Mouse (Mus musculus): ENCODE results near the gene Eng.

The Eng gene

GRCm38 (mm10) chr2:32682721-32683417 lies 36.5 kb downstream of the Eng start:
- DNase-seq = no peak

DNA sequence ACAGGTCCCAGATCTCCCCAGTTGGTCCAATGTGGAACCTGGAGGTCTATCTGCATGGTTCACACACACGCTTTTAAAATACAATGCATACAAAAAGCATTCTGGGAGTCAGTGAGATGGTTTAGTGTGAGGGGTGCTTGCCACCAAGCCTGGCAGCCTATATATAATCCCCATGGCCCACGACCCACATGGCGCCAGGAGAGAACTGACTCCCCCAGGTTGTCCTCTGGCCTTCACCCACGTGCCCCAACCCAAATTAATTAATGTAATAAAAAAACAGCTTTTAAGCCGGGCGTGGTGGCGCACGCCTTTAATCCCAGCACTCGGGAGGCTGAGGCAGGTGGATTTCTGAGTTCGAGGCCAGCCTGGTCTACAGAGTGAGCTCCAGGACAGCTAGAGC lies 37.3 kb downstream of the Eng start:
- DNase-seq = no peak

- DNase-seq = no peak
Measured at GRCm38 (mm10) chr2:32684681-32685428, 38.5 kb downstream of the Eng start.

GRCm38 (mm10) chr2:32685807-32686206 lies 39.4 kb downstream of the Eng start:
- no peak for DNase-seq

DNA sequence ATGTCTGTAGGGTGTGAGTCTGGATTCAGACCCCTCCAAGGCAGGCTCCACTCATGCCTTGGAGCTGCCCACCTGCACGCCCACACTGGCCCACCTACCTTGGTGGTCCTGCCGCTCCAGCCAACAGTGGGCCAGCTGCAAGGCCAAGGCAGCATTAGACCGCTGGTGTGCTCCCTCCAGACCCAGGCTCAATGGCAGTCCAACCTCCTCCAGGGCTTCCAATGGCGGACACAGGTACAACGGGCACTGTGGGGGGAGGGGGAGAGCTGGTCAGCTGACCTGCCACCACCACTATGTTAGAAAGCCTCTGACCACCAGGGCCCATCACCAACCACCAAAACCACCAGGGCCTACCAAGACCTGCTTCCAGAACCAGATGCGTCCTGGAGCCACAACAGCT lies 40.2 kb downstream of the Eng start:
- DNase-seq = no peak

GRCm38 (mm10) chr2:32687562-32687961 lies 41.2 kb downstream of the Eng start:
- DNase-seq = no peak

GRCm38 (mm10) chr2:32689420-32689819 lies 43.0 kb downstream of the Eng start:
- DNase-seq = peak; percentile 85 to 90

GRCm38 (mm10) chr2:32691041-32691440 lies 44.6 kb downstream of the Eng start:
- DNase-seq = no peak

DNA sequence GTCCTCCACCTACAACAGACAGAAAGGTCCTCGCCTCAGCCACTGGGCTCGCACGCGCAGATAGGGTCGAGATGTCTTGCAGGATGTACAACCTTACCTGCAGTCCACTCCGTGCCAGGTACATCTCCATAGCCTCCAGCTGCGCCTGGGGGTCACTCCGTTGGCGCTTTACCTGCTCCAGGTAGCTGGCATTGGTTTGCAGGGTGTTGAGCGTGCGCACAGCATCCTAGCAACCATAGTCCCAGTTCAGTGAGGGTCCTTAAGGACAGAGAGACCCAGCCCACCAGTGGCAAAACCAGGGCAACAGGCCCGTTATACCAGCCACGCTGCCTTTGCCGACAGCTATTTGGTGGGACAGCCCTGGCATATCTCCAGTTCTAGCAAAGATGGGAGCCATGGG lies 46.1 kb downstream of the Eng start:
- no peak for DNase-seq

GRCm38 (mm10) chr2:32693282-32693681 lies 46.9 kb downstream of the Eng start:
- DNase-seq = peak; percentile 59 to 65

GRCm38 (mm10) chr2:32693823-32694411 lies 47.5 kb downstream of the Eng start:
- peak; percentile 95 to 97 for DNase-seq

- no peak for DNase-seq
Measured at GRCm38 (mm10) chr2:32694691-32695090, 48.3 kb downstream of the Eng start.

DNA sequence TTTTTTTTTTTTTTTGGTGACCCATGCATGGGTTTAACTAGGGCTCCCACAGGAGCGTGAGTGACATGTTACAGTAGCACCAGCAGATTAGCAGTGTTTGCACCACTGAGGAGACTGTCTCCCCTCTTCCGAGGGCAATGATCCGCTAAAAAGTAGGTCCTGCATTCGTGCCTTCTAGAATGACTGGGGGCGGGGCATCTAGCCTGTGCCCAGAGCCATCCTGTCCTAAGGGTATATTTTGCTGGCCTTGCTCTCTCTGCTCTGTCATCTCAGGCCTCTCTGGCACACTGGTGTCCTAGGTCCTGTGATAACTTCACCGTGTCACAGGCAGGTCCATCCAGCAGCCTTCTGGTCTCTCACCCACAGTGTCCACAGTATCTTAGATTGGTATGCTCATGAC lies 53.3 kb downstream of the Eng start:
- DNase-seq = no peak

DNA sequence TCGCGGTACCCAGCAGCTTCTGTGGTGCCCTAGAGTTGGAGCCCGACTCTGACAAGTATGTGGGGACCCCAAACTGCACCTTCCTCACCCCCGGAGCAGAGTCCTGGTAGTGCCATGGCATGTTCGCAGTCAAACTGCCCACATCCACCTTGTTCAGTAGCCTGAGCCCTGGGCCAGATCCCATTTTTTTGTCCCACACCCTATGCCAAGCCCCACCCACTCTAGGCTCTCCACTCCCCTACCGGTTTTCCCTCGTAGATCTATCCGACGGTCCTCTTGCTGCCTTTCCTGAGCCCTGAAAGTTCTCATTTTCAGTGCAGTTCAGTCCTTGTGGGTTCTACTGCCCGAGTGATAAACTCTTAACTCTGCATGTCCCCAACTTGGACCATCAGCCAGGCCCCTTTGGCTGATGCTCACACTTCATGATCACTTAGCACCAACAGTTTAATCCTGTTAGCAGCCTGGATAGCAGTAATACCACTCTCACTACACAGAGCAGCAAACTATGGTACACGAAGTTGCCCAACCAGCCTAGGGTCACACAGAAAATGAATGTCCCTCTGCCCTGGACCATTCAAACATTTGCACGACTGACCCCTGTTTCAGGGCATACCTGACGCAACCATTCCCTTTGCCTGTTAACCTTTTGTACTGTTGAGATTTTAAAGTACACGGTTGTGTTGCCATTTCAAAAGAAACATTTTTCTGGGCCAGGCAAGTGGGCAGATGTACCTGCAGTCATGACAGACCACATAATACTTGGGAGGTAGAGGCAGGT lies 54.8 kb downstream of the Eng start:
- DNase-seq = no peak

GRCm38 (mm10) chr2:32703046-32703445 lies 56.7 kb downstream of the Eng start:
- DNase-seq = no peak

GRCm38 (mm10) chr2:32704021-32704421 lies 57.6 kb downstream of the Eng start, which contains the start of gene Fpgs:
TSS of gene Fpgs (minus strand) at chr2:32704145.
- DNase-seq = no peak

DNA sequence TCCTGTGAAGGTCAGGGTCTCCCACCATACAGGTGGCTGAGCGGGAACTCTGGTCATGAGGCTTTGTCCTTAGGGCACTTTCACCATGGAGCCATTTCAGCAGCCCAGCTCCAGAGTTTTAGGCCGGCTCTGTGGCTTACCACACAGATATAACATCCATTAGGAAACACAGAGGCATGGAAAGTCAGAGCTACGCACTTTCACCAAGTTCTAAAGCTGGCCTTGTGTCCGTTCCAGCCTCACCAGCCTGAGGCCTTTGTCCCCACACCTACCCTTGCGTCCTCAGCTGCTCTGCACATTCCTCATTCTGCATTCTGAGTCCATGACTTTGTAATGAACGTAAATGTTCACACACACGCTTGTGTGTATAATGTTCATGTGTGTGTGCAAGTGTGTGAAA lies 58.6 kb downstream of the Eng start:
- no peak for DNase-seq

DNA sequence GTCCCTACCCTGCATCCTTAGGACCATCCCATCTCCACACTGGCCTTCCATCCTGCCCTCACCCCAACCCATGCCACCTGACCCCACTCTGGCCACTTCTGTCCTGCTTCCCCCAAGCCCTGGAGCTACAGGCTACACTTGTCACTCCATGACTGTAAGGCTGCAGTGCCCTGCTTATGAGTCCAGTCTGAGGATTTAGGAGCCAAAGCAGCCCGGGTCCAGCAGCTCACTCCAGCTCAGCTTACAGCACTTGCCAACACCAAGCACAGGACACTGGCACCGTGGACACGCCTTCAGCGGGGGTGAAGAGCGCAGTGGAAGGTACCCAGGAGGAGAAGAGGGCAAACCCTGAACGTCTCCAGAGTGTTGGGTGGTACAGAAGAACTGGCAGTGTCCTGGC lies 60.6 kb downstream of the Eng start:
- DNase-seq = no peak

- no peak for DNase-seq
Measured at GRCm38 (mm10) chr2:32708643-32709042, 62.2 kb downstream of the Eng start.

DNA sequence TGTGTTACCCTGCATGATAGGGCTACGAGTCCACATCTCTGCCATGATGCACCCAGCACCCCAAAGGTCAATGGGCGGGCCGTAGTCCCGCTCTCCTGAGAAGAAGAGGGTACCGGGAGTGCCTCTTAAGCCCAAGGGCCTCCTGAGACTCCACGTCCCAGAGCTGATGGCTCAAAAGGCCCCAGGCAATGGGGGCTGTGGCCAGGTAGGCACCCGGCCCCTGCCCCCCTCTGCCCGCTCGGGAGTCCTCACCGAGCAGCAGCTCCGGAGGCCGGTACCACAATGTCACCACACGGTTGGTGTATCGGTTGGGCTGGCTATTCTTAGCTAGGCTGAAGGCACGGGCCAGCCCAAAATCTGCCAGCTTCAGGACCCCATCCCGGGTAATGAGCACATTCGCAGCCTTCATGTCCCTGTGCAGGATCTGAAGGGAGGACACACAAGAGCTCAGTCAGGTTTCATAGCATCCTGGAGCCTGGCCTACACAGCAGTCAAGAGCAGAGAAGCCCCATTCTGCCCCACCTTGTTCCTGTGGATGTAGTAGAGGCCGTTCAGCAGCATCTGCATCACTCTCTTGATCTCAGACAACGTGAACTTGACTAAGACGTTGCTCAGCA lies 63.2 kb downstream of the Eng start:
- no peak for DNase-seq

DNA sequence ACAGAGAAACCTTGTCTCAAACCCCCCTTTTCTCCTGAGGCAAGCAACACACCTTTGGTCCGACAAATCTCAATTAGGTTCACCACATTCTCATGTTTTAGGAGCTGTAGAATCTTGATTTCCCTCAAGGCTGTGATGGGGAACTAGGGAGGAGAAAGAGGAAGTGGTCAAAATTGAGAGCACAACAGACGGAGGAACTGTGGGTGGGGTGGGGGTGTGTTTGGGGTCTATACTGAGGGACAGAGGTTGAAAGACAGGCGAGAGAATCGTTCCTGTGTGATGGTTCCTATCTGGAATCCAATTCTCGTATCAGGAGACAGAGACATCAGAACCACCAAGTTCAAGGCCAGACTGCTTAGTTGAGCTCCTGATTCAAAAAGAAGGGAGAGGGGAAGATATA lies 64.0 kb downstream of the Eng start:
- no peak for DNase-seq

DNA sequence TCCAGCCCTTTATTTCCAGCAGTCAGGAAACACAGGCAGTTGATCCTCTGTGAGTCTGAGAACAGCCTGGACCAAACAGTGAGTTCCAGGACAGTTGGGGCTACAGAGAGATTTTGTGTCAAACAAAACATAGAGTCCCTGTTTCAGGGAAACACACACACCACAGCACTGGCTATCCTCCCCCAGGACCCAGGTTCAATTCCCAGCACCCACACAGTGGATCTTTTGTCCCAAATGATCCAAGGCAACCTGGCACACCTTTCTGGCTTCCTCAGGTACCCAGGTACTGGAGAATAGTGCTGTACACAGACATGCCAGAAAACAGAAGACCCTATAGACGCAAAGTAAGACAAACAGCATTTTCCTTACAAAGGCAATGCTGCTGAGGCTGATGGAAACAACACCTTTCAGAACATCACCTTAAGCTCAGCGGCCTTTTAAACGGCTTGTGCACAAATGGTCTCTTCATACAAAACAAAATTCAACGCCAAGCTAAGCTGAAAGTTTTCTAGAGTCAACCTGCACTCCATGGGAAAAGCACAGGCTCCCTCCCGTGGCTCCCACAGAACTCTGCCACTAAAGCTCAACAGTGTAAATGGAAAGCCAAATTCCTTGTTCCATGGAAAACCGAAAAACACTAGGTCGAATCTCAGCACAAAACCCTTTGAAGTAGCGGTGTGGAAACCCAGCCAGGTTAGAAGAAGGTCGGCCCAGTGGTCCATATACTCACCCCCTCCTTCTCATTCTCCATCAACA lies 65.1 kb downstream of the Eng start:
- DNase-seq = no peak
